Mouse (Mus musculus): ENCODE measurements around the gene Gpm6a.

GRCm38 (mm10) chr8:55073481-55073880 is 118.8 kb downstream of the Gpm6a start:
- TF ChIP-seq CTCF (IDR thresholded peaks at IDR 0.05; ENCODE audit: control insufficient read depth, insufficient read depth, low read length): no peak
- TF ChIP-seq POLR2A (IDR thresholded peaks at IDR 0.05; ENCODE audit: borderline replicate concordance, control insufficient read depth, low read depth, low read length): no peak
